14 mouse cellular contexts compared by ENCODE assay signal in genomic region chr2:157563031-157563430, GRCm38 (mm10). TPM values are rescaled to one million over a fixed set of nuclear protein-coding genes. Genes with fewer than 3 reads are reported as not detected.
DNase-seq lines count a peak whose midpoint lies in the region; ATAC-seq lines count a peak whose summit lies in the region.
"Had no signal": no experiment of that assay in that cellular context is flagged by ENCODE, and none has a peak within 500 bp of the region (broad histone marks: within the 10 kb centered on the region; RNA-seq: fewer than 3 reads in every experiment).

No protein-coding gene starts in this region.

- ATAC-seq in forebrain, embryonic 14.5 days = no peak

- H3K9ac ChIP-seq in forebrain, embryonic 14.5 days (ENCODE audit: low read length) = peak overlapping the region; percentile 93; the same call in 1 of the 2 replicates

- H3K36me3 ChIP-seq in forebrain, embryonic 14.5 days (ENCODE audit: control insufficient read depth, insufficient read depth, low read length) = peaks cover 25% of the 10 kb centered on the region
- peaks cover 64% of the 10 kb centered on the region for H3K36me3 ChIP-seq in limb, embryonic 10.5 days

- no peaks in the 10 kb centered on the region for H3K27me3 ChIP-seq in forebrain, embryonic 14.5 days (replicated peaks; ENCODE audit: control insufficient read depth, insufficient read depth, low read length)
- no peaks in the 10 kb centered on the region for H3K27me3 ChIP-seq in limb, embryonic 10.5 days (ENCODE audit: low read depth, poor library complexity, severe bottlenecking)

- H3K4me1 ChIP-seq in forebrain, embryonic 14.5 days (ENCODE audit: control insufficient read depth, insufficient read depth, low read length) = peaks cover 17% of the 10 kb centered on the region
- peaks cover 66% of the 10 kb centered on the region for H3K4me1 ChIP-seq in limb, embryonic 10.5 days

- H3K4me3 ChIP-seq in forebrain, embryonic 14.5 days (ENCODE audit: low read depth, low read length) = no peak overlapping the region
- H3K4me3 ChIP-seq in limb, embryonic 10.5 days = 0 out of 2 replicates have a peak overlapping the region, but pooled peaks have one; percentile 2
- H3K4me3 ChIP-seq: myocyte had no signal

- H3K4me2 ChIP-seq in forebrain, embryonic 14.5 days (ENCODE audit: low read length) = peak overlapping the region; percentile 67

- WGBS in forebrain, embryonic 14.5 days = 53% methylated on average over 2 of the region's 2 CpGs
- 52% methylated on average over 2 of the region's 2 CpGs for WGBS in limb, embryonic 10.5 days

- peaks cover 22% of the 10 kb centered on the region for H3K9me3 ChIP-seq in forebrain, embryonic 14.5 days (replicated peaks; ENCODE audit: control insufficient read depth, low read length)
- H3K9me3 ChIP-seq in limb, embryonic 10.5 days (replicated peaks) = peaks cover 33% of the 10 kb centered on the region

- peak; percentile 48 for DNase-seq in retina, postnatal 1 day
- no peak for DNase-seq in retina, embryonic 14.5 days (ENCODE audit: low spot score)
- peak; percentile 29 for DNase-seq in forebrain, embryonic 14.5 days (ENCODE audit: low spot score)
- DNase-seq in limb, embryonic 10.5 days (ENCODE audit: low spot score) = peak; percentile 33
- no peak for DNase-seq in embryo, embryonic 9.5 days (ENCODE audit: extremely low spot score)
- no peak for DNase-seq in urinary bladder, postnatal 14 days (ENCODE audit: low spot score)
- no peak for DNase-seq in yolk sac, embryonic 10.5 days (ENCODE audit: low spot score)
- DNase-seq in thymus, adult 18-20 months = no peak
- DNase-seq: cerebellum, adult 9-11 months; lung, postnatal 14 days; thymus, postnatal 25 days had no signal

- H3K27ac ChIP-seq in forebrain, embryonic 14.5 days (ENCODE audit: low read depth, low read length) = peak overlapping the region; percentile 91; the same call in 1 of the 2 replicates
- H3K27ac ChIP-seq in limb, embryonic 10.5 days = 0 out of 2 replicates have a peak overlapping the region, but pooled peaks have one; percentile 4
- H3K27ac ChIP-seq: kidney, postnatal 0 days had no signal

RNA-seq across cellular contexts. Expression of gene Nnat, which starts 3.2 kb away (rescaled TPM):
- polyA plus RNA-seq in forebrain, embryonic 14.5 days (2014; fragmentation: Nextera tagmentation; extraction: Ambion mirVana) = 6,589 and 7,102 TPM in 2 replicates
- 2,112 and 2,427 TPM in 2 replicates for polyA plus RNA-seq in limb, embryonic 10.5 days (2016; fragmentation: Nextera tagmentation; extraction: Ambion mirVana)
- polyA plus RNA-seq: liver, adult 2 months had no signal

RNA-seq across cellular contexts. Expression of gene Blcap, which starts 8.0 kb away (rescaled TPM):
- 240 and 254 TPM in 2 replicates for polyA plus RNA-seq in forebrain, embryonic 14.5 days (2014; fragmentation: Nextera tagmentation; extraction: Ambion mirVana)
- 58.0 and 66.9 TPM in 2 replicates for polyA plus RNA-seq in limb, embryonic 10.5 days (2016; fragmentation: Nextera tagmentation; extraction: Ambion mirVana)

Comparison
In these comparisons a context has a peak if more than half of its experiments do, and no peak if none do; other contexts are left out.
1. DNase-seq: peak in retina, postnatal 1 day (single experiment), forebrain, embryonic 14.5 days (single experiment) and limb, embryonic 10.5 days (single experiment); none in retina, embryonic 14.5 days (single experiment), embryo, embryonic 9.5 days (single experiment), urinary bladder, postnatal 14 days (single experiment), yolk sac, embryonic 10.5 days (single experiment) and thymus, adult 18-20 months (0 of 2).